Mouse (Mus musculus): Measurements from ENCODE around the gene Ptprj.
A peak's percentile ranks its signal among the peaks of the same experiment; 100 is the strongest.
"Not testable (repeated sequence)": the region's sequence is repeated elsewhere in the genome, so short reads cannot be mapped to it uniquely, and the experiment has no call there.

The Ptprj gene

GRCm38 (mm10) chr2:90577451-90578279 lies 2.8 kb downstream of the Ptprj start:
- no peak for DNase-seq (ENCODE audit: extremely low read depth, low read depth, low spot score)

- DNase-seq (ENCODE audit: extremely low read depth, low read depth, low spot score) = no peak
Measured at GRCm38 (mm10) chr2:90576936-90577335, 3.5 kb downstream of the Ptprj start.

DNA sequence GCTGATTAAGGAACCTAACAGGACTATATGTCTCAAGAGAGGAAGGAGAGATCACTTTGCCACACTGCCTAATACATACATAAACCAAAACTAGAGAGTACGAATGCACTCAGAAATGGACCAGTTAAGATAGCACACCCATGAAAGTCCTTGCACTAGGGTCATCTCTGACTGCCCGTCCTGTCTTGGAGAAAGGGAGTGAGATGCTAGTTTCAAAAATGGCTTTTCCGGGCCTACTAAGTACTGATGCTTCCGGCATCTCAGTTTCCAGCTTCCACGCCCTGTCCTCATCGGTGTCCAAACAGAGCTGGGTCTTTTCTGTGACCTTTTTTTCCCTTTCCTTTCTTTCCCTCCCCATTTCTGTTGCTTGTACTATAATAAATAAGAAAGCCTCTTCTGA lies 4.0 kb downstream of the Ptprj start:
- no peak for DNase-seq (ENCODE audit: extremely low read depth, low read depth, low spot score)

- DNase-seq (ENCODE audit: extremely low read depth, low read depth, low spot score) = no peak
Measured at GRCm38 (mm10) chr2:90575713-90576112, 4.7 kb downstream of the Ptprj start.

DNA sequence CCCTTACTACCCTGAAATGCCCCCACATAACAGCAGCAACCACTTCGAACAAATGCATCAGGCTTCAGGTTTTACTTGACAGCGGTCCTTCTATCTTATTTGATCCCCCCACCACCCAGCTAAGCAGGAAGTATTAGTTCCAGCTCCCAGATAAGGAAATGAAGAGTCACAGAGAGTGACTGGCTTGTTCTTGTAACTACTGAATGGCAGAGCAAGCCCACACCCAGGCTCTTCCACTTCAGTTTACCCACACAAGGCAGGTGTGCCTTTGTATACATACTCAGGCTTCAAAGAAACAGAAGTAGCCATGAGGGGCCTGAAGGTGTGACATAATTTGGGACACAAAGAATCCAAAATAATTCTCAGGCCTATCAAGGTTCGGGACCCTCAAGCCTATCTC lies 5.3 kb downstream of the Ptprj start:
- no peak for DNase-seq (ENCODE audit: extremely low read depth, low read depth, low spot score)

DNA sequence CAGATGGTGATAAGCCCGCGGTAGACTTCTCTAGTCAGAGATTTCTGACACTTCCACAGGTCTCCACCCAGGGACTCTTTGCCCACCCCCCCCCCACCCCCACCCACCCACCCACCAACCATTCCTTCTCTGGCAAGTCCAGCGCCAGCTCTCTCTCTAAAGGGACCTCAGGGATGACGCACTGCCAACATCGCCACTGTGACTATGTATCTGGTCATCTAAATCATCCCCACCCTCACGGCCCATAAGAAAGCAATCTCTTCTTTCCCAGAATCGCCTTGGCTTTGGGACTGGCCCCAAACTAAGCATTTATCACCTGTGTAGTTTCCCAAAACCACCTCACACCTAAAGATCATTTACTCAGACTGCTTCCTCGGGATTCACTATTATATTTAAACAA lies 5.9 kb downstream of the Ptprj start:
- no peak for DNase-seq (ENCODE audit: extremely low read depth, low read depth, low spot score)

- DNase-seq (ENCODE audit: extremely low read depth, low read depth, low spot score) = no peak
Measured at GRCm38 (mm10) chr2:90573640-90574526, 6.6 kb downstream of the Ptprj start.

DNA sequence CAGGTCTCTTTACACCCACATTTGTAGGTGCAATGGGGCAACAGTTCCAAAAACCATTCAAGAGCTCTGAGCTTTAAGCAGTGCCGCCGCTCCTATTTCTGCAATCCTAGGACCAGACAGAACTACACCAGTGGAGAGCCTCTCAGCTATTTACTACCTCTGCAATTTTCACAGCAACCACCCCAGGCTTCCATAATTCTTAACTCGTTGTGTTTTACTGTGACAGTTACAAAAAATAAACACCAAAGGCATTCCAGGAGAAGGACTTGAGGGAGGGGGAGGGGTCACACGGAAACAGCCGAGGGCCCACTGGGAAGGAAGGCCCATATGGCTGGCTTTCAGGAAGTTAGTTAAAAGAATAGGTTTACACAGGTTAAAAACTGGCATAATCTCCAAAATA lies 8.3 kb downstream of the Ptprj start:
- DNase-seq (ENCODE audit: extremely low read depth, low read depth, low spot score) = no peak

DNA sequence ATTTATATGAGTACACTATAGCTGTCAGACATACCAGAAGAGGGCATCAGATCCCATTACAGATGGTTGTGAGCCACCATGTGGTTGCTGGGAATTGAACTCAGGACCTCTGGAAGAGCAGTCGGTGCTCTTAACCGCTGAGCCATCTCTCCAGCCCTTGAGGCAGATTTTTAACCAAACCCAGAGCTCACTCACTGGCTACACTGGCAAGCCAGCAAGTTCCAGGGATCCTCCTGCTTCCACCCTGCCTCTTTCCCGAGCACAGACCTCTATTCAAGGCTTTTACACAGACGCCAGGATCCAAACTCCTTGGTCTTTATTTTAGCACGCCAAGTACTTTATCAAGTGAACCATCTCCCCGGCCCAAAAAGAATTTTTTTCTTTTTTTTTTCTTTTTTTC lies 9.0 kb downstream of the Ptprj start:
- not testable (repeated sequence) for DNase-seq (ENCODE audit: extremely low read depth, low read depth, low spot score)

- DNase-seq (ENCODE audit: extremely low read depth, low read depth, low spot score) = no peak
Measured at GRCm38 (mm10) chr2:90570871-90571270, 9.6 kb downstream of the Ptprj start.

DNA sequence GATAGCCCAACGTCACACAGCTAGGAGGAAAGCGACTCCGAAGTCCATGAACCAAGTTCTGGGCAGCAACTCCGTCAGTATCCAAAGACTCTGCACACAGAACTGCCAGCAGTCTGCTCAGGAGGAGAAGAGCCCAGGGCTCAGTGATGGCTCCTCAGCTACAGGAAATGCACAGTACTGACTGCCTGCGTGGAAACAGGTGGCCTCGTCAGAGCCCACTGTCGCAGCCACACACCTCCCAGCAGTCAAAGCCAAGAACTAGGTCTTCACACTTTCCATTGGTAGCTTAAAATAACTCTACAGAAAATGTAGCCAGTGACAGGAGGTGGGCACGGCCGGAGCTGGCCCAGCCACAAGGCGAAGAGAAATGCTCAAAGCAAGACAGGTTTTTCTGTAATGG lies 10.2 kb downstream of the Ptprj start:
- DNase-seq (ENCODE audit: extremely low read depth, low read depth, low spot score) = no peak

- DNase-seq (ENCODE audit: extremely low read depth, low read depth, low spot score) = peak; percentile 56
Measured at GRCm38 (mm10) chr2:90568961-90569481, 11.4 kb downstream of the Ptprj start.

DNA sequence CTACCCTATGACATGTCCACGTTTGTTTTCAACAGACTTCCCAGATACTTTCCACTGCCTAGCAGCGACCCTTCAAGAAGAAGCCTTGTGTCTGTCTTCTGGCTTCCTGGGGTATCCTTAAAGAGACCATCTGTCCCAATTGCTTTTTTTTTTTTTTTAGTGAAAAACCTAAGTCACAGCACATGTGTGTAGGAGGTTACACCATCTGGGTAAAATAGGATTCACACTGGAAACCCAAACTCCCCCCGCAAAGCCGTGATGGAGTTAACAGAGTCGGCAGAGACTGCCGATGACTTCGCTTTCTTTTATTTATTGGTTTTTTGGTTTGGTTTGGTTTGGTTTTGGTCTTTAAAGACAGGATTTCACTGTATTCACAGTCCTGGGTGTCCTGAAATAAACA lies 12.4 kb downstream of the Ptprj start:
- DNase-seq (ENCODE audit: extremely low read depth, low read depth, low spot score) = no peak

GRCm38 (mm10) chr2:90566773-90567528 lies 13.5 kb downstream of the Ptprj start:
- DNase-seq (ENCODE audit: extremely low read depth, low read depth, low spot score) = no peak

DNA sequence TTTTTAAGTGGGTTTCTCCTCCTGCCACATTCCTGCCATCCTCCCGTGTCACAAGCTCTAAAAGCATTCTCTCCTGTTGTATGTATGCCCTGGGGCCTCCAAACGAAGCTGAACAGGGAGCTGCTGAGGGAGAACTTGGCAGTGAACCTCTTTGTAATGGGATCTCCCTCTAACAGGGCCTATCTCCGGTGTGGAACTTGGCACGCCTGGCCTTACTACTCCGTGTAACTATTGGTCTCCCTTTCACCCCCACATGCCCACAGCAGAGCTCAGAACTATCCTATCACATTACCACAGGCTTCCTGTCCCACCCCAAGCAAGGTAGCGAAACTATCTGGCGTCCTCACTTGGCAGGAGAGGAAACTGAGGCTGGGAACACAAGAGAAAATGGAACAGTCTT lies 14.4 kb downstream of the Ptprj start:
- no peak for DNase-seq (ENCODE audit: extremely low read depth, low read depth, low spot score)

- DNase-seq (ENCODE audit: extremely low read depth, low read depth, low spot score) = peak; percentile 68
Measured at GRCm38 (mm10) chr2:90565192-90565929, 15.1 kb downstream of the Ptprj start.

DNA sequence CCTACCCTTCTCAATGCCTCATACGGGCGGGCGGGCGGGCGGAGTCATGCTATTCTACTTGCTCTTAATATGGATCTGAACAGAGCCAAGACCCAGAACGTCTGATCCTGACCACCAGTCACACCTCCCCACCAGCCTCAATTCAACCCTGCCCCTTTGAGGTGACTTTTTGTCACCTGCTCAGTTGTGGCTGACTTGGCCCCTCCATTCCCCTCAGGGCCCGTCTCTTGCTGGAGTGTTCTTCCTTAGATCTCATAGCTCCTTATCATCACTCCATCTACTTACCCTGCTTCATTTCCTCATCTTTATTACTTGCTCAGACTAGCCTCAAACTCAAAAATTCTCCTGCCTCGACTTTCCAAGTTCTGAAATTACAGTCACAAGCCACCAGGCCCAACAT lies 15.9 kb downstream of the Ptprj start:
- DNase-seq (ENCODE audit: extremely low read depth, low read depth, low spot score) = no peak

GRCm38 (mm10) chr2:90563171-90563570 lies 17.3 kb downstream of the Ptprj start:
- no peak for DNase-seq (ENCODE audit: extremely low read depth, low read depth, low spot score)

GRCm38 (mm10) chr2:90562126-90562670 lies 18.2 kb downstream of the Ptprj start:
- no peak for DNase-seq (ENCODE audit: extremely low read depth, low read depth, low spot score)

GRCm38 (mm10) chr2:90560197-90560843 lies 20.1 kb downstream of the Ptprj start:
- DNase-seq (ENCODE audit: extremely low read depth, low read depth, low spot score) = no peak
